Mouse (Mus musculus): ENCODE data around the gene Sar1a. TPM values are rescaled to one million over a fixed set of nuclear protein-coding genes. Genes with fewer than 3 reads are reported as not detected.
A peak's percentile ranks its signal among the peaks of the same experiment; 100 is the strongest.

The Sar1a gene
- polyA plus RNA-seq, 1 experiment from 2014 or later = 146 TPM

DNA sequence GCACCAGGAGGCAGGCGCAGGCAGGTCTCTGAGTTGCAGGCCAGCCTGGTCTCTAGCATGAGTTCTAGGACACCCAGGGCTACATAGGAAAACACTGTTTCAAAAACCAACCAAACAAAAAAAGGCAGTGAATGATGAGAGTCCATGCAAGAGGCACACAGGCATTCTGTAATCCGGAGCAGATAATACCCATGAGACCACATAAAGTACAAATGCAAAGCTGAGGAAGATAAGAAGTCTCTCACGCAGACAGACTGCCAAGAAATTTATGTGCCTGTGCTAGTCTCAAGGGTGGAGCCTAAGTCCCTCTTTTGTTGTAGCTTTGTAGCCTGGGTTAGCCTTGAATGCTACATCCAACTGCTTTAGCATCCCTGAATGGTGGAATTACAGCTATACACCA is 14.4 kb upstream of the Sar1a start:
- DNase-seq (ENCODE audit: low spot score) (no peak), ATAC-seq (ENCODE audit: low FRiP score, low TSS enrichment) (no peak)
- Histone ChIP-seq H3K36me3 (ENCODE audit: control insufficient read depth, insufficient read depth, low read length) (peaks cover 8% of the 10 kb centered on the region; the same call in 1 of the 2 replicates), H3K4me1 (replicated peaks; ENCODE audit: control insufficient read depth, insufficient read depth) (no peaks in the 10 kb centered on the region), H3K27ac (replicated peaks) (no peak overlapping the region), H3K9ac (ENCODE audit: low read length) (no peak overlapping the region), H3K27me3 (ENCODE audit: control insufficient read depth, insufficient read depth, low read length) (no peaks in the 10 kb centered on the region), H3K4me2 (replicated peaks; ENCODE audit: low read depth) (no peak overlapping the region), H3K4me3 (ENCODE audit: low read depth, low read length) (no peak overlapping the region), H3K9me3 (ENCODE audit: control insufficient read depth, low read length) (no peaks in the 10 kb centered on the region)
- WGBS = 78% methylated on average over 3 of the region's 3 CpGs
- no peak for TF ChIP-seq EP300 (optimal IDR thresholded peaks at IDR 0.05)
- TF ChIP-seq CTCF (IDR thresholded peaks at IDR 0.05; ENCODE audit: low read depth) = no peak

- DNase-seq (ENCODE audit: low spot score) = no peak
- H3K27ac ChIP-seq (replicated peaks) = peak overlapping the region; percentile 41; the same call in 1 of the 2 replicates
- H3K4me2 ChIP-seq (replicated peaks; ENCODE audit: low read depth) = no peak overlapping the region
- no peaks in the 10 kb centered on the region for H3K4me1 ChIP-seq (replicated peaks; ENCODE audit: control insufficient read depth, insufficient read depth)
- no peak overlapping the region for H3K9ac ChIP-seq (ENCODE audit: low read length)
- ATAC-seq (ENCODE audit: low FRiP score, low TSS enrichment) = no peak
- H3K36me3 ChIP-seq (ENCODE audit: control insufficient read depth, insufficient read depth, low read length) = peaks cover 3% of the 10 kb centered on the region; the same call in 1 of the 2 replicates
- no peak overlapping the region for H3K4me3 ChIP-seq (ENCODE audit: low read depth, low read length)
- 71% methylated on average over 7 of the region's 7 CpGs for WGBS
- no peak for TF ChIP-seq EP300 (optimal IDR thresholded peaks at IDR 0.05)
- no peak for TF ChIP-seq CTCF (IDR thresholded peaks at IDR 0.05; ENCODE audit: low read depth)
- no peaks in the 10 kb centered on the region for H3K9me3 ChIP-seq (ENCODE audit: control insufficient read depth, low read length)
- no peaks in the 10 kb centered on the region for H3K27me3 ChIP-seq (ENCODE audit: control insufficient read depth, insufficient read depth, low read length)
Measured at GRCm38 (mm10) chr10:61669289-61669688, 10.8 kb upstream of the Sar1a start.

GRCm38 (mm10) chr10:61669896-61670295 is 10.2 kb upstream of the Sar1a start:
- DNase-seq (ENCODE audit: low spot score) = peak; percentile 17

GRCm38 (mm10) chr10:61670758-61671157 is 9.3 kb upstream of the Sar1a start:
- WGBS = 91% methylated on average over 3 of the region's 3 CpGs
- Histone ChIP-seq H3K4me2 (replicated peaks; ENCODE audit: low read depth) (no peak overlapping the region), H3K36me3 (ENCODE audit: control insufficient read depth, insufficient read depth, low read length) (peaks cover 3% of the 10 kb centered on the region; the same call in 1 of the 2 replicates), H3K9ac (ENCODE audit: low read length) (no peak overlapping the region), H3K27ac (replicated peaks) (peak overlapping the region; percentile 69), H3K4me1 (replicated peaks; ENCODE audit: control insufficient read depth, insufficient read depth) (no peaks in the 10 kb centered on the region), H3K27me3 (ENCODE audit: control insufficient read depth, insufficient read depth, low read length) (no peaks in the 10 kb centered on the region), H3K4me3 (ENCODE audit: low read depth, low read length) (no peak overlapping the region), H3K9me3 (ENCODE audit: control insufficient read depth, low read length) (no peaks in the 10 kb centered on the region)
- DNase-seq (ENCODE audit: low spot score) (no peak), ATAC-seq (ENCODE audit: low FRiP score, low TSS enrichment) (no peak)
- TF ChIP-seq CTCF (IDR thresholded peaks at IDR 0.05; ENCODE audit: low read depth) (peak; percentile 53), EP300 (optimal IDR thresholded peaks at IDR 0.05) (no peak)

More at GRCm38 (mm10) chr10:61669896-61670295, 10.2 kb upstream of the Sar1a start:
- Histone ChIP-seq H3K27ac (replicated peaks) (peak overlapping the region; percentile 69), H3K9me3 (ENCODE audit: control insufficient read depth, low read length) (no peaks in the 10 kb centered on the region), H3K4me3 (ENCODE audit: low read depth, low read length) (no peak overlapping the region), H3K9ac (ENCODE audit: low read length) (no peak overlapping the region), H3K27me3 (ENCODE audit: control insufficient read depth, insufficient read depth, low read length) (no peaks in the 10 kb centered on the region), H3K4me1 (replicated peaks; ENCODE audit: control insufficient read depth, insufficient read depth) (no peaks in the 10 kb centered on the region), H3K36me3 (ENCODE audit: control insufficient read depth, insufficient read depth, low read length) (peaks cover 3% of the 10 kb centered on the region; the same call in 1 of the 2 replicates), H3K4me2 (replicated peaks; ENCODE audit: low read depth) (no peak overlapping the region)
- ATAC-seq (ENCODE audit: low FRiP score, low TSS enrichment) = peak; percentile 88
- TF ChIP-seq EP300 (optimal IDR thresholded peaks at IDR 0.05) = no peak
- TF ChIP-seq CTCF (IDR thresholded peaks at IDR 0.05; ENCODE audit: low read depth) = no peak

- Histone ChIP-seq H3K4me3 (ENCODE audit: low read depth, low read length) (no peak overlapping the region), H3K27me3 (ENCODE audit: control insufficient read depth, insufficient read depth, low read length) (no peaks in the 10 kb centered on the region), H3K9me3 (ENCODE audit: control insufficient read depth, low read length) (no peaks in the 10 kb centered on the region), H3K27ac (replicated peaks) (no peak overlapping the region), H3K9ac (ENCODE audit: low read length) (no peak overlapping the region), H3K4me1 (replicated peaks; ENCODE audit: control insufficient read depth, insufficient read depth) (no peaks in the 10 kb centered on the region), H3K4me2 (replicated peaks; ENCODE audit: low read depth) (no peak overlapping the region), H3K36me3 (ENCODE audit: control insufficient read depth, insufficient read depth, low read length) (no peaks in the 10 kb centered on the region; the same call in 1 of the 2 replicates)
- ATAC-seq (ENCODE audit: low FRiP score, low TSS enrichment) (no peak), DNase-seq (ENCODE audit: low spot score) (no peak)
- no peak for TF ChIP-seq CTCF (IDR thresholded peaks at IDR 0.05; ENCODE audit: low read depth)
- no peak for TF ChIP-seq EP300 (optimal IDR thresholded peaks at IDR 0.05)
- WGBS = 80% methylated on average over 3 of the region's 3 CpGs
Measured at GRCm38 (mm10) chr10:61675935-61676334, 4.2 kb upstream of the Sar1a start.

DNA sequence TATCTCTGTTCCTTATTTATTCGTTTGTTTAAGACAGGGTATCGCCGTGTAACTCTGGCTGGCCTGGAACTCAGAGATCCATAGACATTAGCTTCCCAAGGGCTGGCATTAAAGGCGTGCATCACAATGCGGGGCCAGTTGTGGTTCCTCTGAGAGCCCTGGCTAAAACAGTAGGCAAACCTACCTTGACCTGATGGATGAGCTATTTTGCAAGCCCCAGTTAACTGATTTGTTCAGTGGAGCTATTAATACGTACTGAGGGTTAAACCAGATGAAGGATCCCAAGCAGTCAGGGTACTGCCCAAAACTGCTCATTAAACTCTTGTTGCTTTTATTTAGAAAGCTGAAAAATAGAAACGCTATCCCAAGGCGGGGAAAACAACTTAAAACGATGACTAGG is 554 bp upstream of the Sar1a start:
- no peak for TF ChIP-seq CTCF (IDR thresholded peaks at IDR 0.05; ENCODE audit: low read depth)
- no peak for TF ChIP-seq EP300 (optimal IDR thresholded peaks at IDR 0.05)
- 29% methylated on average over 9 of the region's 9 CpGs for WGBS
- ATAC-seq (ENCODE audit: low FRiP score, low TSS enrichment) (0 out of 2 replicates have a peak, but pooled peaks have one; percentile 3), DNase-seq (ENCODE audit: low spot score) (peak; percentile 17)
- H3K4me1 ChIP-seq (replicated peaks; ENCODE audit: control insufficient read depth, insufficient read depth) = no peaks in the 10 kb centered on the region; the same call in 1 of the 2 replicates
- H3K9ac ChIP-seq (ENCODE audit: low read length) = peak overlapping the region; percentile 96
- H3K36me3 ChIP-seq (ENCODE audit: control insufficient read depth, insufficient read depth, low read length) = no peaks in the 10 kb centered on the region
- H3K4me2 ChIP-seq (replicated peaks; ENCODE audit: low read depth) = peak overlapping the region; percentile 77
- H3K9me3 ChIP-seq (ENCODE audit: control insufficient read depth, low read length) = no peaks in the 10 kb centered on the region
- peak overlapping the region; percentile 93 for H3K27ac ChIP-seq (replicated peaks)
- no peaks in the 10 kb centered on the region for H3K27me3 ChIP-seq (ENCODE audit: control insufficient read depth, insufficient read depth, low read length)
- peak overlapping the region; percentile 91 for H3K4me3 ChIP-seq (ENCODE audit: low read depth, low read length)
